Mouse (Mus musculus): ENCODE results near the gene Dip2c. TPM values are rescaled to one million over a fixed set of nuclear protein-coding genes. Genes with fewer than 3 reads are reported as not detected.

Dip2c gene
- polyA plus RNA-seq, 1 experiment, result 3.1 TPM

GRCm38 (mm10) chr13:9697340-9697739, 421.0 kb downstream of the Dip2c start:
- WGBS, result 98% methylated on average over 4 of the region's 4 CpGs
- DNase-seq (ENCODE audit: low read depth, low spot score), result no peak

GRCm38 (mm10) chr13:9702615-9703235, 426.4 kb downstream of the Dip2c start:
- WGBS, result 87% methylated on average over 12 of the region's 12 CpGs
- DNase-seq (ENCODE audit: low read depth, low spot score), result no peak

- 94% methylated on average over 8 of the region's 8 CpGs for WGBS
Measured at GRCm38 (mm10) chr13:9706720-9707119, 430.4 kb downstream of the Dip2c start.

DNA sequence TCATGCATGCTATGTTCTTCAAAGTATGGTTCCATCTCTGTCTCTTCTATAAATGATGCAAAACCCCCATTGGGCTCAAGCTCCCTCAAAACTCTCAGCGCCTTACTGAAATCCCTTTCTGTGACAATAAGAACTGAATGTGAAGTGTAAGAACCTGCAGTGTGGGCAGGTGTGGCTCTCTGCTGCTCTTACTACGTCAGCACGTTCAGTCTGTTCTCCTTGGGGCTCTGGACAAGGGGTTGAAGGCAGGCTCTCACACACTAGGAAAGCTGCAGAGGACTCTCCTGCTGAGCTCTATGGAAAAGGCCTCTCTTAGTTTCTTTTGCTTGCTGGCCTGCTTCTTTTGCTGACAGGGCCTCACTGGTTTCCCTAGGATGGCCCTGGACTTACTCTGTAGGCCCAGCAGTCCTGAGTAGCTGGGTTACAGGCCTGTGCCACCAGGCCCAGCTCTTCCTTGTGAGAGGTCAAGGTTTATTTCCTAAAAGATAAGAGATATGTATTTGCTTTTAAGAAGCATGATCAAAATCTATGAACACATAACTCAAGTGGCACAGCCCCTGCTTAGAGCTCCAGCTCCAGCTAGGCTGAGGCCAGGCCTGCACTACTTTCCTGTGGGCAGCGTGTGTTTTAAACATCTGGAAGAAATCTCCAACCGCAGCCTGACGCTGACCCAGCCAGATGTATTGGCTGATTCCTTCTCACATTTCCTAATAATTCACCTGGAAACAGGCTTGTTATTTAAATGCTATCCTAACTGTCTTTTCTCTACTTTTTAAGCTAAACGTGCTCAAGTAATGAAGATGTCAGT, 432.3 kb downstream of the Dip2c start:
- DNase-seq (ENCODE audit: low read depth, low spot score), result no peak
- WGBS, result 85% methylated on average over 7 of the region's 7 CpGs

More at GRCm38 (mm10) chr13:9706720-9707119, 430.4 kb downstream of the Dip2c start:
- DNase-seq (ENCODE audit: low read depth, low spot score), result no peak

GRCm38 (mm10) chr13:9712409-9712808, 436.1 kb downstream of the Dip2c start:
- no peak for DNase-seq (ENCODE audit: low read depth, low spot score)
- 89% methylated on average over 1 of the region's 1 CpGs for WGBS

- 83% methylated on average over 3 of the region's 3 CpGs for WGBS
- no peak for DNase-seq (ENCODE audit: low read depth, low spot score)
Measured at GRCm38 (mm10) chr13:9712971-9713370, 436.6 kb downstream of the Dip2c start.

DNA sequence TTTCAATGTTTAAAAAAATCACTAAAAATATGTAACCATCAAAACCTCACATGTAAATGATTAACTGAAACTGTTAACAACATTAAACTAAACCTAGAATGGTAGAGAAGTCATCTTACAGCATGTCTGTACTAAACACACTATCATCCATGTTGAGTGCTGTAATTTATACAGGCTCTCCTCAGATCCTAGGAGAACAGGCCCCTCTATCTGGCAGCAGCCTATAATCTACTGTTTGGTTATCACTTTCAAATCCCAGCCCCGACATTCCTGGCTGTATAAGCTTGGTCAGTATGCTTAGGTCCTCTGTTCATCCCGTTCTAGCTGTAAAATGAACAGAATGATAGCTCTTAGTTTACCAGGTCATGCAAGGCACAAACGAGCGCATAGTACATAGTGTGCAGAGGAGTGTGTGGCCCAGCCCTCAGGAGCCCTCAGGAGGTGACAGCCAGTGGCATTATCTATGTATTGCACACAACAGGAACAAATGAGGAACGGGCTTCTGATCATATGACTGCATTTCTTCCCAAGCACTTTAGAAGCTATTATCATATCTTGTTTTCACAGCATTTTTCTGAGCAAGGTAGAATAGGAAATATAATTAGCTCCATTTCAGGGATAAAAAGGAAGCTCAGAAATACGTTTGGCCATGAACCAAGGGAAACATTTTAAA, 437.3 kb downstream of the Dip2c start:
- DNase-seq (ENCODE audit: low read depth, low spot score), result no peak
- WGBS, result 79% methylated on average over 6 of the region's 6 CpGs

DNA sequence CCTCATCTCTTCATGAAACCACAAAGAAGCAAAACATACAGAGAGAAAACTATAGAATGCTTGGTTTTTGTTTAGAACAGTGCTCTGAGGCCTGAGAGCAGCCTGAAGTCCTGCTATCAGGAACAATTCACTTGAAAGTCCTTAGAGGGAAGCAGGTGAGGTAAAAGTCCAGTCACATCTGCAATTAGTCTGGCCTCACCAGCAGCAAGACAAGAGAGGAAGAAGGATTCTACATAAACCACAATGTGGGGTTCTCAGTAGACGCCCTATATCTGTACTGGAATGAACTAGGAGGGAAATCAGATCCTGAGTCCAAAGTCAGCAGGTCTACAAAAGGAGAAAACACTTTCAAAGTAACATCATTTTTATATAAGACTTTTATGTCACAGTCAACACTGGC, 438.9 kb downstream of the Dip2c start:
- 74% methylated on average over 1 of the region's 1 CpGs for WGBS
- DNase-seq (ENCODE audit: low read depth, low spot score), result no peak

Other genes with a start within 250 kb of the Dip2c start
- 18.9 and 23.8 TPM in 2 replicates for gene Larp4b, start 182.6 kb upstream of the Dip2c start, polyA plus RNA-seq (2012; rRNA removed)

Measured in large intestine, adult 2 months (tissue).